Mouse (Mus musculus) CD8-positive naive resting alpha-beta T cell, adult 2 months (primary cell): Measurements from ENCODE around the gene Spr.
"Not testable (repeated sequence)": the region's sequence is repeated elsewhere in the genome, so short reads cannot be mapped to it uniquely, and the experiment has no call there.

ENCODE experiments used
- DNase-seq, 2 experiments: peaks; one replicate each; pipeline ENCODE4 v3.0.0; 2022; ENCODE audit warnings: low read depth in 2 of 2, low spot score in 2 of 2

The Spr gene

DNA sequence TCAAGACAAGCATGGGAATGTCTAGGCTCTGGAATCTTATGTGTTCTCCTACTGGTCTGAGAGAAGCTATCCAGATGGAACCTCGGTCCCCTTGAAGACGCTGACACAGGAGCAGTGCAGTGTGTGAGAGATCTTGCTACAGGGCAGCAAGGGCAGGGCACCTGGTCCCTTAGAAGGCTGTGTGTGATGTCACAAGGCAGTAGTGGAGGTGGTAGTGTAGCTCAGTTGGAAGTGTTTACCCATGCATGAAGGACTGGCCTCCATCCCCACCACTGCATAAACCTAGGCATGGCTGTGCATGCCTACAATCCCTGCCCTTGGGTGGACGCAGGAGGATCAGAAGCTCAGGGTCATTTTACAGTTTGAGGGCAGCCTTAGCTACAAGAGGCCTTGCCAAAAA is 5.3 kb downstream of the Spr start:
- DNase-seq = not testable (repeated sequence)

DNA sequence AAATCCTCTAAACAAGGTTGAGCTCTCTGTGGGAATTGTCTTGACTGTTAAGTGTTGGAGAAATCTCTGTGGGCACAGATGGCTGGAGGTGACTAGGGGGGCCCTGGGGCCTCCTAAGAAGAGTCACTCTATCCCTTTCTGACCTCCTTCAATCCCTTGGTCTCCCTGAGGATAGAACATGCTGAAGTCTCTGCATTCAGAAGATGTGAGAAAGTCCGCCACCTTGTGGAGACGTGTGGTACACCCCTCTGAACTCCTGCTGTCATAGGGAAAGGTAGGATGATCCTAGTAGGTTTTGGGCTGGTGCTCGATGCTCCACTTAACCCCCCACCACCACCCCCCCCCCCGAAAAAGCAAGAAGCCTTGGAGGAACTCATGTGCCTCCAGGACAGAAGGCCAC is 5.9 kb downstream of the Spr start:
- DNase-seq = peak; percentile 37 to 62

DNA sequence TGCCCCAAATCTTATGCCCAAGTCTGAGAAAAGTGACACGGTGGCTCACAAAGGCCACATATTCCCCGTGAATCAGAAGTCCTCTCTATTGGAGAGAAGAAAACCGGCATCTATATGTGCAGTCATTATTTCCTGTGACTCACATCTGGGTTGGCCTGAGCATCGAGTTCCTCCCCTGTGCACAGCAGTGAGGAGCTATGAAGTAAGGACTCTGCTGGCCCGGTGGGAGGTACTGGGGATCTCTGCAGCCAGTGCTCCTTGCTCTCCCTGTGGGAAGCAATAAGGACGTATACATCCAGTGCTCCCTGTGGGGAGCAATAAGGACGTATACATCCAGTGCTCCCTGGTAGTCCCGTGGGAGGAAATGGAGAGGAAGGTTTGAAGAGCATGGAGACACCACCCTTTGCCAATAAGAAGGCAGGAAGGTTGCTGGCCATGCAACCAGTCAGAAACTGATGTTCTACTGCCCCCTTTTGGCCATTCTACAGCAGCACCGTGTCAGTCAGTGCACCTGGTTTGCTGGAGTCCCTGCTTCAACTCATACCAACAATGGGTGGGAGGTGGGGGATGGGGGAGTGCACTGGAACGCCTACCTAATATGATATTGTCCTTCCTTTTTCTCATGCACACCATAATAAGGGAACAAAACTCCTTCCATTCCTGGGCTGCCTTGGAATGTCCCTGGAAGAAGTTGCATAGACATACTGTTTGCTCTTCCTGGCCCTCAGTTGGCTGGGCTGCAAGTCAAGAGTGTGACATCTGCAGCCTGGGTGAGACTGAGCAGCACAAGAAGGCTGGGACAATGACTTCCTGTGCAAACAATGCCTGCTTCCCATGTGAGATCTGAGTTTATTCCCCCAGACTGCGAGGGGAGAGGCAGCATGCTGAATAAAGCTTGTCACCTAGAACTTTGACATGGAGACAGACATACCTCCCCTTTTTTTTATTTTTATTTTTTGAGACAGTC is 19.7 kb downstream of the Spr start:
- DNase-seq = peak; percentile 7 to 23

DNA sequence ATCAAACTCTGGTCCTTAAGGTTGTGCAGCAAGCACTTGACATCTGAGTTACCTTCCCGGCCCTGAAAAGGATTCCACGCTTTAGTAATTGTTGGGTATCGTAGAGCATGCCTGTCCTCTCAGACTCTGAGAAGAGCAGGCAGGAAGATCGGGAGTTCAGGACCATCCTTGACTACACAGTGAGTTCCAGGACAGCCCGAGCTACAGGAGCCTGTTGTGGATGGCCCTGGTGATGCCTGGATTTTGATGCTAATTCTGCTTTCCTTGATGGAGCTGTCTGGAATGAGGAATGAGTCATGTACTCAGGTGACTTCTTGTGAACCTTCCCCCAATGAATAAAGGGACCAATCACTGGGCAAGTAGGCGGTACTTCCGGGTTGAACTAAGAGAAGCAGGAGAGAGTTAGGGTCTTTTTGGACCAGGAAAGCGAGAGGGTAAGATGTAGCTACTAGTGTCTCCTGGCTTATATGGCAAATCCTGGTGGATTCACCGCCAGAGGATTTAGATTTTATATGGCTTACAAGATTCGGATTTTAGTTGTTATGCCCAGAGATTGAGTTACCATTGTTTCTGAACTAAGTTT is 32.4 kb downstream of the Spr start:
- no peak for DNase-seq

DNA sequence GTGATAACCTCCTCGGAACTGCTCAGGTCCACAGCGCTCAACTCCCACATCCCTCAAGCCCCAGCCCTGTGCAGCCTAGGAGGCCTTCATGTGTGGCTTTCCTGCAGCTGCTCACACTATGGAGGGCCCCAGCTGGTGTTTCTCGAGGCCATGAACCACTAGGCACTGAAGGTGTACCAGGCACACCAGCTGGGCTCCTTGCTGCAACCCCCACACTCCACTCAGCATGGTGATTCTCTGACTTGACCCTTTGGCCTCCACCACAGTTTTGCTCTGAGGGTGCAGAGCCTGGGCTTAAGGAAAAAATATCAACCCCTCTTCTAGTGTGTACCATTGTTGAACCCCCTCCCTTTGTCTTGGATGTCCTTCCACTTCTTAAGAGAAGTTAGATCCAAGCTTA is 34.2 kb downstream of the Spr start:
- no peak for DNase-seq

DNA sequence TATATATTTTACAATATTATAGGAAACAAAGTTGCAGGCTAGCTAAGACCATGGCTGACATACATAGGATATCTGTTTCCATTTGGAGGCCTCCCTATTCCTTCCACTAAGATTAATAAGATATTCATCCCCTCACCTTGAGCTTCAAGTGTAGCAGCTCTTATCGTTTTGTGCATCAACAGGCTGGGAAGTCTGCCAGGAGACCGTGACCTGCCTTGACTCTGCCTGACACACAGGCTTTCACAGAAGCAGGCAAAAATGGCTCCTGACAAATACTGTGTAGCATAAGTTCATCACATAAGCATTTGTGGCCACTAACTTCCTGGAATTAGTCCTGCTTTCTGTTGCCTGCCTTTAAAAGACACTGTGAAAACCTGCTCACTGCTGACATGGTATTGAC is 41.1 kb downstream of the Spr start:
- DNase-seq = no peak

DNA sequence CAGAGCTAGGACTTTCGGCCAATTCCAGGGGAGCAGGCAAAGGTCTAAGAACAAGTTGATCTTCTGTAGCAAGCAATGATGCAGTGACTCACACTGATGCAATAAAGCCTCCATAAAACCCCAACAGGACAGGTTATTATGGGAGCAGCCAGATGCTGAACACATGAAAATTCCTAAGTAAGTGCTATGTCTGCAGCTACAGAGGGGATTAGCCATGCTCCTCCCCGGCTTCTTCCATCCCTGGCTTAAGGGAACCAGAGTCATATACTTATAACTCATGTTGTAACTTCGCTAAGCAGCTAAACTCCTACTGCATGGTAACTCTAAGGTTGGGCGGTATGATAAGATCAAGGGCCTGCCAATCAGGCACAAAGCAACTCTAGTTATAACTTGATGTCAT is 50.1 kb downstream of the Spr start:
- DNase-seq = no peak

DNA sequence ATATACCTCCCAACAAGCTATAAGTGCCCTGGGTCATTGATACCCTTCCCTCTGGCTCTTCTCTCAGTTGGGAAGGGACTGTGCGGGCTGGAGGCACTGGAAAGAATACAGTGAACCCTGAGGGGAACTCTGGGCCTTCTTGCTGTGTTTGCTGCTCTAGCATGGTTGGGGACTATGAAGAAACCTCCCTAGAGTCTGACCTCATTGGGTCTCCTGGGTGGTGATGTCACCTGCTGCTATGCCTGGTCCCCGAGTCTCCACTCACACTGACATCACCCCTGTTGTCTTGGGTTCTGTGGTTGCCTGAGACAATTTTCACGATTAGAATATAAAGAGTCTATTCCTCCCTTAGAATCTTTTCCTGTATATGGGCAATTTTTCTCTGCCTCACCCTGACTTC is 50.9 kb downstream of the Spr start:
- no peak for DNase-seq
